Mouse (Mus musculus): ENCODE results near the gene Gm1113.

DNA sequence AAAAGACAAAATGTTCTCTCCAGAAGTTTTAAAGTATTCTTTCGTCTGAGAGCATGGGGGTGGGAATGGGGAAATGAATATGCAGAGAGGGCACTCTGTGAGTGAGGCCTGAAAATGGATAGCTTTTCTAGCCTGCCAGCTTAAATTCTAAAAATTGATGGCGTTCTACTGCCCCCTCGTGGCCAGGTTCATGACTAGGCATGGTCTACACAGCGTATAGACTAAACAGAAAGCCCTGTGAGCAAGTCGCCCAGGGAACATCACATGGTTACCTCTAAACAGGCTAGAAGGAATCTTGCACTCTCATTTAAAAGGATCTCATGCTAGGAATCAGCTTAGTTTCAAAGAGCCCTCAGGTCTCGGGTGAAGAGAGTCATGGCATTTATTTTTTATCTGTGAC lies 23.4 kb upstream of the Gm1113 start:
- peak; percentile 78; the same call in 1 of the 2 replicates for TF ChIP-seq CTCF (IDR thresholded peaks at IDR 0.05; ENCODE audit: borderline replicate concordance, extremely low read depth, insufficient read depth, insufficient read length)
- TF ChIP-seq POLR2A (IDR thresholded peaks at IDR 0.05; ENCODE audit: borderline replicate concordance, extremely low read depth, insufficient read depth, insufficient read length, poor library complexity, severe bottlenecking), result no peak
